Mouse (Mus musculus) embryonic facial prominence, embryonic 14.5 days (tissue): Measurements from ENCODE around the gene Rbm7. TPM values are rescaled to one million over a fixed set of nuclear protein-coding genes. Genes with fewer than 3 reads are reported as not detected.

Experiments
- ATAC-seq: fragments of 200-750 bp; cut with Nextera tagmentation; 2 replicates; pipeline ENCODE4 v1.8.0; 2017; ENCODE audit warnings: low read depth, moderate number of reproducible peaks, moderate TSS enrichment
- DNase-seq: peaks from one replicate; pipeline ENCODE4 v3.0.0-alpha.2; 2015; ENCODE audit warnings: low spot score
- H3K27ac ChIP-seq: fragments of 300-500 bp; sonication (generic); replicated peaks from 2 replicates; pipeline ENCODE4 v1.5.1; 2014; ENCODE audit warnings: low read depth, mild to moderate bottlenecking, low read length, moderate library complexity
- H3K27me3 ChIP-seq: fragments of 300-500 bp; sonication (generic); replicated peaks from 2 replicates; pipeline ENCODE4 v1.6.1; 2014; ENCODE audit warnings: low read length; ENCODE audit not compliant: control insufficient read depth, insufficient read depth
- H3K36me3 ChIP-seq: fragments of 300-500 bp; sonication (generic); 2 replicates; pipeline ENCODE4 v1.6.1; 2014; ENCODE audit warnings: low read length, mixed read lengths; ENCODE audit not compliant: control insufficient read depth, insufficient read depth
- H3K4me1 ChIP-seq: fragments of 300-500 bp; sonication (generic); 2 replicates; pipeline ENCODE4 v1.6.1; 2014; ENCODE audit warnings: antibody characterized with exemption, low read length; ENCODE audit not compliant: control insufficient read depth, insufficient read depth
- H3K4me2 ChIP-seq: fragments of 300-500 bp; sonication (generic); 2 replicates; pipeline ENCODE4 v1.6.1; 2014; ENCODE audit warnings: low read depth, mild to moderate bottlenecking, low read length, moderate library complexity, mixed read lengths
- H3K4me3 ChIP-seq: fragments of 300-500 bp; sonication (generic); 2 replicates; pipeline ENCODE4 v1.5.1; 2014; ENCODE audit warnings: low read depth, mild to moderate bottlenecking, low read length
- H3K9ac ChIP-seq: fragments of 300-500 bp; sonication (generic); 2 replicates; pipeline ENCODE4 v1.6.1; 2014; ENCODE audit warnings: low read depth, mild to moderate bottlenecking, low read length, moderate library complexity, mixed read lengths
- H3K9me3 ChIP-seq: fragments of 300-500 bp; sonication (generic); 2 replicates; pipeline ENCODE4 v1.6.1; 2016; ENCODE audit warnings: low read length; ENCODE audit not compliant: control insufficient read depth
- WGBS: fragments of 180-500 bp; shearing (Covaris S2); extraction: QIAGEN DNeasy Blood & Tissue Kit; methylation state at CpG from one replicate; pipeline ENCODE4 v1.1.7; 2014; 5-methylcytosine and 5-hydroxymethylcytosine counted together
- polyA plus RNA-seq: library from polyadenylated mRNA; unstranded; fragments of >200 nt; fragmentation: Nextera tagmentation; extraction: Ambion mirVana; gene quantifications from 2 replicates; pipeline ENCODE4 v1.2.1, GENCODE M21; 2014

The Rbm7 gene
- polyA plus RNA-seq, 1 experiment from 2014 or later: 107 TPM

DNA sequence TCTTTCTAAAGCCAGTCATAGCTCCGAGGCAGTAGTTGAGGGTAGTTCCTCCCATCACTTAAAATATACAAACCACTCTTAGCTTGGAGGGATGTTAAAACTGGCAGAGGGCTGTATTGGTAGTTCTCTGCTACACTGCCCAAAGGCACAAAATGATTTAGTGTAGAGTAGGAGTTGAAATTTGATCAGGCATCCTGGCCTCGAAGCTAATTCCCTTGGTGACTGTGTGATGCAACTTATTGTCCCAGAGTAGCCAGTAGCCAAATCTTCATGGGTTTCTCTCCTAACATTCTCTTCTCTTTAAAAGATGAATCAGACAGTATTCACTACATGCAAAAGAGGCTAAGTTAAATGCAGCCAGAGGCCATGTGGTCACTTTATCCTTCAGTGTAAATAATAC lies 7.9 kb upstream of the Rbm7 start:
- no peak overlapping the region for H3K9ac ChIP-seq
- no peak overlapping the region for H3K27ac ChIP-seq
- no peak overlapping the region for H3K4me2 ChIP-seq
- H3K4me1 ChIP-seq: no peaks in the 10 kb centered on the region
- H3K36me3 ChIP-seq: no peaks in the 10 kb centered on the region
- no peaks in the 10 kb centered on the region for H3K9me3 ChIP-seq
- ATAC-seq: no peak
- 46% methylated on average over 2 of the region's 2 CpGs for WGBS
- H3K27me3 ChIP-seq: no peaks in the 10 kb centered on the region
- DNase-seq: no peak
- H3K4me3 ChIP-seq: no peak overlapping the region

GRCm38 (mm10) chr9:48501192-48501591 lies 6.1 kb upstream of the Rbm7 start:
- H3K27me3 ChIP-seq: no peaks in the 10 kb centered on the region
- no peak for ATAC-seq

DNA sequence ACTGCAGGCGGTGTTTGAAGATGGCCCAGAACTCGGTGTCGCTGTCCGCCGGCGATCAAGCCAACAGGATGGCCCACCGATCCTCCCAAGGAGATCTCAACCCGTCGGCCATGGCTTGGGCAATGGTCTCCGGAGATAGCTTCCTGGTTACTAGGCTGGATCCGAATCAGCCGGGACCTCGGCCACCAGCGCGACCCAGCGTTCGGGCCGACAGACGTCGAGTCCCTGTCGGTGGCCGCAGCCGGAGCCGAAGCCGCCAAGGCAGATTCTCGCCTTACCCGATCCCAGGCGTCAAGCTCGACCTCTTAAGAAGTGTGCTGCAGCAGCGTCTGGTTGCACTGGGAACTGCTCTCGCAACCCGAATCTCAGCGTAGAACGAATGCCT lies 441 bp upstream of the Rbm7 start:
- peaks cover 14% of the 10 kb centered on the region for H3K4me1 ChIP-seq

More at GRCm38 (mm10) chr9:48501192-48501591, 6.1 kb upstream of the Rbm7 start:
- Histone ChIP-seq H3K9me3 (no peaks in the 10 kb centered on the region), H3K4me2 (no peak overlapping the region), H3K36me3 (no peaks in the 10 kb centered on the region), H3K27ac (no peak overlapping the region), H3K4me3 (no peak overlapping the region), H3K4me1 (peaks cover under 1% of the 10 kb centered on the region; the same call in 1 of the 2 replicates), H3K9ac (no peak overlapping the region)
- no peak for DNase-seq
- WGBS: 80% methylated on average over 7 of the region's 7 CpGs

DNA sequence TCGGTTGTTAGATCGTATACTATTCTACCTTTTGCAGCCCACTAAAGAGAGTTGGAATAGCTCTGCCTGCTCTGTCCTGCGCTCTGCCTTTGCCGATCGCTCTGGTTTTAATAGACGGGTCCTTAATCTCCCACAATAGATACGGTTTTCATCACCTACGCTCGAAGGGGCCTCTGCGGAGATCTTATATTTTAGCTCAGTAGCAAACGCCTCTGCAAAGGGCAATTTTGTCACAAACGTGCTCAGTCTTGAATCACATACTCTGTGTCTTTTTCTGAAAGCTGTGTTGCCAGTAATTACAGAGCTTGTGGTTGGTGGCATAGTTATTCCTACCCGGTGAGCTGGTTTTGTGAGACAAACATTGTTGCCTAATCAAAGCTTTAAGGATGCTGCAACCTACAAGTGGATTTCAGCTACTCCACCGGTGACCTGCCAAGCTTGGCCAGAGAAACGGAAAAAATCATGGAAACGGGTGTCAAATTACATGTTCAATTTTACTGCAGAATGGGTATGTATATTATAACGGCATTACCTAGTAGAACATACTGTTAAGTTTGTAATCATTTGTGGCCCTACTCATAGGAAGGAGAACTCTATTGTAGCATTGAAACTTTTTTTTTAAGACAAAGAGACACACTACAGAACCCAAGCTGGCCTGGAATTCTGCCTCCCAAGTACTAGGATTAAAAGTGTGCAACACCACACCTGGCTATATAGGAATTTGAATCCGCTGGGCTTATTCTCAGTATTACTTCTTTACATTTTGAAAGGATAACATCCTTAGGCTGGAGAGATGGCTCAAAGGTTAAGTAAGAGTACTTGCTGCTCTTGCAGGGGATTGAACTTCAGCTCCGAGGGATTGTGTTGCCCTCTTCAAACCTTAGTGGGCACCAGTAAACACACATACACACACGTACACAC lies 13.6 kb downstream of the Rbm7 start:
- H3K27me3 ChIP-seq: no peaks in the 10 kb centered on the region
- ATAC-seq (no peak), DNase-seq (peak; percentile 67)
- H3K9ac ChIP-seq: peak overlapping the region; percentile 54
- peak overlapping the region; percentile 94 for H3K4me3 ChIP-seq
- WGBS: 23% methylated on average over 20 of the region's 20 CpGs
- peaks cover 10% of the 10 kb centered on the region for H3K4me1 ChIP-seq
- H3K4me2 ChIP-seq: peak overlapping the region; percentile 87
- peaks cover 19% of the 10 kb centered on the region; the same call in 1 of the 2 replicates for H3K36me3 ChIP-seq
- H3K27ac ChIP-seq: no peak overlapping the region
- H3K9me3 ChIP-seq: no peaks in the 10 kb centered on the region

More for the DNA sequence above, 441 bp upstream of the Rbm7 start:
- WGBS: 2% methylated on average over 33 of the region's 34 CpGs
- Histone ChIP-seq H3K9ac (peak overlapping the region; percentile 97), H3K4me2 (peak overlapping the region; percentile 82), H3K27ac (peak overlapping the region; percentile 91), H3K36me3 (peaks cover 33% of the 10 kb centered on the region), H3K9me3 (no peaks in the 10 kb centered on the region), H3K27me3 (no peaks in the 10 kb centered on the region), H3K4me3 (peak overlapping the region; percentile 98)
- peak; percentile 39 for DNase-seq
- ATAC-seq: peak; percentile 58

- no peaks in the 10 kb centered on the region for H3K27me3 ChIP-seq
- DNase-seq (peak; percentile 98), ATAC-seq (peak; percentile 99)
- H3K9ac ChIP-seq: peak within 1 kb of the TSS; percentile 79
- peaks cover 10% of the 10 kb centered on the region for H3K4me1 ChIP-seq
- peak within 1 kb of the TSS; percentile 87 for H3K4me2 ChIP-seq
- 2% methylated on average over 26 of the region's 49 CpGs for WGBS
- H3K9me3 ChIP-seq: no peaks in the 10 kb centered on the region
- H3K36me3 ChIP-seq: peaks cover 19% of the 10 kb centered on the region; the same call in 1 of the 2 replicates
- no peak within 1 kb of the TSS for H3K27ac ChIP-seq
- H3K4me3 ChIP-seq: peak within 1 kb of the TSS; percentile 94
Observed at GRCm38 (mm10) chr9:48480411-48481213, 14.5 kb downstream of the Rbm7 start, which contains the start of gene Rexo2. Gene Rexo2 (minus strand): TSS chr9:48480623.

DNA sequence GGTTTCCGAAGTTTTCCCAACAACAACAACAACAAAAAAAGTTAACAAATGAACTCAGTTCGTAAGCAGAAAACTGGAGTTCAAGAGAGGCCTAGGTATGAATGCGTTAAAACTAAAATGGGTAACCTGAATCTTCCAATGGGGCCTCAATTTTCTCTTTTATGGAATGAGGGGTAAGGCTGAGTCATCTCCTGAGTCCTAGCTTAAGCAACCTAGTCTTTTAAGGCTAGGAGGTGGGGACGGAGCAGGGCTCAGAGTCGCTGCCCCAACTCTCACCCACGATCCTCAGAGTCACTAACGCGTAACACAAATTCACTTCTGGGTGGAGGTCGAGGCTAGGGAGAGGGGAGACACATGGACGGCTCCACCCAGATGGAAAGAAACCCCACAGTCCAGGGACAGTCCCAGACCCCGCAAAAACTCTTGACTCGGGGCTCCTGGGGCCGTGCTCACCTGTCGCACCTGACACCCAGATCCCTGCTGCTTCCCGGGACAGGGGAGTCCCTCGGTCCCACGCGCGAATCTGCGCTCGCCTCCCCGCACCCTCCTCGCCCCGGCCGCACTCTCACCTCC lies 15.2 kb downstream of the Rbm7 start:
- DNase-seq (no peak), ATAC-seq (peak; percentile 31)
- Histone ChIP-seq H3K9ac (peak overlapping the region; percentile 79), H3K27me3 (no peaks in the 10 kb centered on the region), H3K4me2 (peak overlapping the region; percentile 87), H3K4me1 (peaks cover 10% of the 10 kb centered on the region), H3K4me3 (peak overlapping the region; percentile 94), H3K9me3 (no peaks in the 10 kb centered on the region), H3K27ac (no peak overlapping the region), H3K36me3 (peaks cover 21% of the 10 kb centered on the region)
- WGBS: 7% methylated on average over 23 of the region's 25 CpGs

GRCm38 (mm10) chr9:48478808-48479207 lies 16.3 kb downstream of the Rbm7 start:
- Histone ChIP-seq H3K4me3 (no peak overlapping the region), H3K27ac (no peak overlapping the region), H3K9me3 (no peaks in the 10 kb centered on the region), H3K9ac (no peak overlapping the region), H3K27me3 (no peaks in the 10 kb centered on the region), H3K4me1 (peaks cover 10% of the 10 kb centered on the region), H3K4me2 (no peak overlapping the region), H3K36me3 (peaks cover 26% of the 10 kb centered on the region; the same call in 1 of the 2 replicates)
- WGBS: 89% methylated on average over 4 of the region's 4 CpGs
- DNase-seq: no peak
- no peak for ATAC-seq
